Mouse (Mus musculus): ENCODE measurements around the gene Gm20388. TPM values are rescaled to one million over a fixed set of nuclear protein-coding genes. Genes with fewer than 3 reads are reported as not detected.

Gene Gm20388
- polyA plus RNA-seq, 1 experiment, result 49.7 TPM

GRCm38 (mm10) chr8:121156990-121157491 lies 1246.4 kb downstream of the Gm20388 start:
- no peak for TF ChIP-seq CTCF (conservative IDR thresholded peaks at IDR 0.05; ENCODE audit: insufficient read depth, insufficient read length, low read depth, low read length)
- no peak for TF ChIP-seq POLR2A (IDR thresholded peaks at IDR 0.05; ENCODE audit: low read depth, low read length)
- no peak overlapping the region for H3K27ac ChIP-seq (ENCODE audit: insufficient read depth, low read depth, low read length)
- H3K4me1 ChIP-seq (ENCODE audit: control insufficient read depth, insufficient read depth, low read length), result no peaks in the 10 kb centered on the region
- H3K27me3 ChIP-seq (replicated peaks; ENCODE audit: control insufficient read depth, insufficient read depth, low read length), result no peaks in the 10 kb centered on the region
- no peaks in the 10 kb centered on the region for H3K36me3 ChIP-seq (ENCODE audit: control insufficient read depth, insufficient read depth, low read length)
- H3K4me3 ChIP-seq (ENCODE audit: insufficient read depth, low read depth, low read length), result no peak overlapping the region
- DNase-seq, result no peak
- 91% methylated on average over 7 of the region's 7 CpGs for WGBS

- WGBS, result 51% methylated on average over 13 of the region's 13 CpGs
Observed at GRCm38 (mm10) chr8:121158812-121159211, 1248.2 kb downstream of the Gm20388 start.

DNA sequence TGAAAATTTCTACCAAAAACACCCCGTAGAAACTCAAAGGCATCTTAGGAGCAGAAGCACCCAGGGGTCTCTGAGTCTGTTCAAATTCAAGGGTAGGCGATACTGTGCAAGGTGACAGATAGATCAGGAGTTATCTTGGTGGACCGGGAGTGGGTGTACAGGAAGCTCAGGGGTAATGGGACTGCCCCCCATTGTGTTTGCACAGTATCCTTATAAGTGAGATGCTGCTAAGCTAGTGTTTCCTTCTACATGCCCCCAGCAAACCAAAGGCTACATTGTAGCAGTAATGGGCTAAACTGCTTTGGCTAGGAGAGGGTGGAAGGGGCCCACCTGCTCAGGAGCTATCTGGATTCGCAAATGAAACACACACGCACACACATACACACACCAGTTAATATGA lies 1250.8 kb downstream of the Gm20388 start:
- Histone ChIP-seq H3K4me1 (ENCODE audit: control insufficient read depth, insufficient read depth, low read length) (0 out of 2 replicates have a peak, but pooled peaks cover 4% of the 10 kb centered on the region), H3K36me3 (ENCODE audit: control insufficient read depth, insufficient read depth, low read length) (no peaks in the 10 kb centered on the region), H3K27ac (ENCODE audit: insufficient read depth, low read depth, low read length) (no peak overlapping the region), H3K27me3 (replicated peaks; ENCODE audit: control insufficient read depth, insufficient read depth, low read length) (no peaks in the 10 kb centered on the region), H3K4me3 (ENCODE audit: insufficient read depth, low read depth, low read length) (no peak overlapping the region)
- WGBS, result 91% methylated on average over 5 of the region's 5 CpGs
- no peak for TF ChIP-seq CTCF (conservative IDR thresholded peaks at IDR 0.05; ENCODE audit: insufficient read depth, insufficient read length, low read depth, low read length)
- TF ChIP-seq POLR2A (IDR thresholded peaks at IDR 0.05; ENCODE audit: low read depth, low read length), result no peak
- no peak for DNase-seq

More at GRCm38 (mm10) chr8:121158812-121159211, 1248.2 kb downstream of the Gm20388 start:
- Histone ChIP-seq H3K27ac (ENCODE audit: insufficient read depth, low read depth, low read length) (no peak overlapping the region), H3K36me3 (ENCODE audit: control insufficient read depth, insufficient read depth, low read length) (no peaks in the 10 kb centered on the region), H3K4me1 (ENCODE audit: control insufficient read depth, insufficient read depth, low read length) (0 out of 2 replicates have a peak, but pooled peaks cover under 1% of the 10 kb centered on the region), H3K4me3 (ENCODE audit: insufficient read depth, low read depth, low read length) (no peak overlapping the region), H3K27me3 (replicated peaks; ENCODE audit: control insufficient read depth, insufficient read depth, low read length) (no peaks in the 10 kb centered on the region)
- no peak for TF ChIP-seq CTCF (conservative IDR thresholded peaks at IDR 0.05; ENCODE audit: insufficient read depth, insufficient read length, low read depth, low read length)
- TF ChIP-seq POLR2A (IDR thresholded peaks at IDR 0.05; ENCODE audit: low read depth, low read length), result no peak
- no peak for DNase-seq

- WGBS, result 89% methylated on average over 4 of the region's 4 CpGs
- H3K4me3 ChIP-seq (ENCODE audit: insufficient read depth, low read depth, low read length), result no peak overlapping the region
- H3K27me3 ChIP-seq (replicated peaks; ENCODE audit: control insufficient read depth, insufficient read depth, low read length), result no peaks in the 10 kb centered on the region
- H3K4me1 ChIP-seq (ENCODE audit: control insufficient read depth, insufficient read depth, low read length), result 0 out of 2 replicates have a peak, but pooled peaks cover 4% of the 10 kb centered on the region
- H3K27ac ChIP-seq (ENCODE audit: insufficient read depth, low read depth, low read length), result no peak overlapping the region
- DNase-seq, result no peak
- TF ChIP-seq POLR2A (IDR thresholded peaks at IDR 0.05; ENCODE audit: low read depth, low read length), result no peak
- TF ChIP-seq CTCF (conservative IDR thresholded peaks at IDR 0.05; ENCODE audit: insufficient read depth, insufficient read length, low read depth, low read length), result no peak
- no peaks in the 10 kb centered on the region for H3K36me3 ChIP-seq (ENCODE audit: control insufficient read depth, insufficient read depth, low read length)
Observed at GRCm38 (mm10) chr8:121162413-121162812, 1251.8 kb downstream of the Gm20388 start.

- H3K27me3 ChIP-seq (replicated peaks; ENCODE audit: control insufficient read depth, insufficient read depth, low read length), result no peaks in the 10 kb centered on the region
- no peak for TF ChIP-seq POLR2A (IDR thresholded peaks at IDR 0.05; ENCODE audit: low read depth, low read length)
- TF ChIP-seq CTCF (conservative IDR thresholded peaks at IDR 0.05; ENCODE audit: insufficient read depth, insufficient read length, low read depth, low read length), result no peak
- no peaks in the 10 kb centered on the region for H3K36me3 ChIP-seq (ENCODE audit: control insufficient read depth, insufficient read depth, low read length)
- no peak overlapping the region for H3K4me3 ChIP-seq (ENCODE audit: insufficient read depth, low read depth, low read length)
- H3K4me1 ChIP-seq (ENCODE audit: control insufficient read depth, insufficient read depth, low read length), result 0 out of 2 replicates have a peak, but pooled peaks cover 4% of the 10 kb centered on the region
- DNase-seq, result peak; percentile 35
- 69% methylated on average over 11 of the region's 11 CpGs for WGBS
- H3K27ac ChIP-seq (ENCODE audit: insufficient read depth, low read depth, low read length), result no peak overlapping the region
Observed at GRCm38 (mm10) chr8:121162906-121163695, 1252.5 kb downstream of the Gm20388 start.

- H3K36me3 ChIP-seq (ENCODE audit: control insufficient read depth, insufficient read depth, low read length), result no peaks in the 10 kb centered on the region
- TF ChIP-seq POLR2A (IDR thresholded peaks at IDR 0.05; ENCODE audit: low read depth, low read length) (no peak), CTCF (conservative IDR thresholded peaks at IDR 0.05; ENCODE audit: insufficient read depth, insufficient read length, low read depth, low read length) (no peak)
- H3K4me3 ChIP-seq (ENCODE audit: insufficient read depth, low read depth, low read length), result no peak overlapping the region
- H3K27ac ChIP-seq (ENCODE audit: insufficient read depth, low read depth, low read length), result no peak overlapping the region
- H3K27me3 ChIP-seq (replicated peaks; ENCODE audit: control insufficient read depth, insufficient read depth, low read length), result no peaks in the 10 kb centered on the region
- 0 out of 2 replicates have a peak, but pooled peaks cover 4% of the 10 kb centered on the region for H3K4me1 ChIP-seq (ENCODE audit: control insufficient read depth, insufficient read depth, low read length)
- 54% methylated on average over 8 of the region's 8 CpGs for WGBS
- DNase-seq, result peak; percentile 69
Observed at GRCm38 (mm10) chr8:121164017-121164469, 1253.4 kb downstream of the Gm20388 start.

DNA sequence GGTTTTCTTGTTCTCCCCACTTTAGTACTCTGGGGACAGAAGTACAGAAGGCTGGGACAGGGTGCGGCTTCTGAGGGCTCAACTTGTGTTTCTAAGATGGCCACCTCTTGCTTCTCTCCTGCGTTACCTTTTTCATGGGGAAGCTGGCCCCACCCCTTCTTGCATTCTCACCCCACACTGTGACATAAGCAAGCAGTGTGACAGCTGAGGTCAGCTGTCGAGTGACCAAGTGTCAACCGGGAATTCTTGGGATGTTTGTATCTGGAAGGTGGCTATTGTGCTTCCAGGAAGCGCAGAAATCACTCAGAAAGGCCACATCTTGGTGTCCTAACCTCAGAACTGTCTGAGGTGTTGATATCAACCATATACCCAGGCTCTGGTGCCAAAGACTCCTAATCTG lies 1257.4 kb downstream of the Gm20388 start:
- no peak overlapping the region for H3K4me3 ChIP-seq (ENCODE audit: insufficient read depth, low read depth, low read length)
- no peak overlapping the region for H3K27ac ChIP-seq (ENCODE audit: insufficient read depth, low read depth, low read length)
- WGBS, result 81% methylated on average over 5 of the region's 5 CpGs
- H3K4me1 ChIP-seq (ENCODE audit: control insufficient read depth, insufficient read depth, low read length), result 0 out of 2 replicates have a peak, but pooled peaks cover 4% of the 10 kb centered on the region
- no peaks in the 10 kb centered on the region for H3K36me3 ChIP-seq (ENCODE audit: control insufficient read depth, insufficient read depth, low read length)
- DNase-seq, result no peak
- no peaks in the 10 kb centered on the region for H3K27me3 ChIP-seq (replicated peaks; ENCODE audit: control insufficient read depth, insufficient read depth, low read length)
- no peak for TF ChIP-seq POLR2A (IDR thresholded peaks at IDR 0.05; ENCODE audit: low read depth, low read length)
- no peak for TF ChIP-seq CTCF (conservative IDR thresholded peaks at IDR 0.05; ENCODE audit: insufficient read depth, insufficient read length, low read depth, low read length)

Measured in kidney, adult 2 months (tissue).